Mouse (Mus musculus): ENCODE measurements at regions not wholly inside any gene's neighbourhood (a gene's known extent, or its start where the extent isn't known, plus 50 kb on each side); places are given as distances from the start of the nearest gene placed in this dataset.

DNA sequence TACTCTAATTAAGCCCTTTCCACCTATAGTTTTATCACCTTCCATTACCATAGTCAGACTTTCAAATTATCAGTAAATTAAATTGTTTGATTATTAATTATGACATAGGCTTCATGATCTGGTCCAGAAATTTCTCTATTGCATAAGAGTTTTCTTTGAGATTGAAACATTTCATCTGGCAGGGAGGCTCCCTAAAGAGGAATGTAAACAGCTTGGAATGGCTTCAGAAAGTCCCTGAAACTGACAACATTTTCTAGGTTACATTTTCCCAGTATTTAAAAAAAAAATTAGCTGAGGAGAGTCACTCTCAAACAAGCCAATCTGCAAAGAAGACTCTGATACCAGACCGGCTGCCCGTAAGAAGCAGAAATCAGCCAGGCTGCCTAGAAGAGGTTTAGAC, 1172.6 kb upstream of the Lrrc6 start:
- TF ChIP-seq CTCF (IDR thresholded peaks at IDR 0.05; ENCODE audit: low read depth, low read length) (no peak), POLR2A (IDR thresholded peaks at IDR 0.05; ENCODE audit: borderline replicate concordance, low read depth, low read length) (no peak)
